Mouse (Mus musculus): ENCODE data around the gene Nr5a2.
A peak's percentile ranks its signal among the peaks of the same experiment; 100 is the strongest.

Nr5a2 gene

DNA sequence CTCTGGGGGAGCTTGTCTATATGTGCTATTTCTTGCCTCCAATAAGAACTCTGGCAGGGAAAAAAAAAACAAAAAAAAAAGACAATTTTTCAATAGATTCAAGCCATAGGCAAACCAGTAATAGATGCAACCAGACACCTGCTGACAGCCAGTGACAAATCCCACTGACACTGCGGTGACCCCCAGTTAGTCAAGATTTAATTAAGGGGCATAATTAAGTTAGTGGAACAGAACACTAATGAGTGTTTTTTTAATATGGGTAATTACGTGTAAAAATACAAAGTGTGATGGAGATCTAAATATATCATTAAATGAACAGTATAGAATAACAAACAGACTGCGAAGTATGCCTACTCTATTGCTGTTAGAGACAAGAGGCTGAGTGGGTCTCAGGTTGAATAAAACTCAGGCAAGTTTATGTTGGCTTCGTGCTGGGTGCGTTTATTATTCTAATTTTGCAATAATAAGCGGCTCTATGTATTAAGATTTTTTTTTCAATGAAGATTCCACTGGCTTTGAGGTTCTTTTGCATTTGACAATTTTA, 50.7 kb downstream of the Nr5a2 start:
- no peak for DNase-seq (ENCODE audit: low spot score)

DNA sequence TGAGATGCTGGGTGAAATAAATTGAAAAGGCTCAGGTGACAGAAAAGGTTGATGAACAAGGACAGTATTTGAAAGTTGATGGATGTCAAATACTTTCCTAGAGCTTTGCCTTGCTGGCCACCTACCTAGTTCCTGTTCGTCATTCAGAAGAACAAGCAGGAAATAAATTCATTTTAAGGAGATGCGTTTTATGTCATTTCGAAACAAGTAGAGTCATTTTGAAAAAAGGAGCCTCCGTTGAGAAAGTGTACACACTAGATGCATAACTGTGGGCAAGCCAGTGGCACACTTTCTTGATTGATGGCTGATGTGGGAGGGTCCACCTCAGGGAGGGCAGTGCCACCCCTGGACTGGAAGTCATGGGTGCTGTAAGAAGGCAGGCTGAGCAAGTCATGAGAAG, 62.1 kb downstream of the Nr5a2 start:
- no peak for DNase-seq (ENCODE audit: low spot score)

DNA sequence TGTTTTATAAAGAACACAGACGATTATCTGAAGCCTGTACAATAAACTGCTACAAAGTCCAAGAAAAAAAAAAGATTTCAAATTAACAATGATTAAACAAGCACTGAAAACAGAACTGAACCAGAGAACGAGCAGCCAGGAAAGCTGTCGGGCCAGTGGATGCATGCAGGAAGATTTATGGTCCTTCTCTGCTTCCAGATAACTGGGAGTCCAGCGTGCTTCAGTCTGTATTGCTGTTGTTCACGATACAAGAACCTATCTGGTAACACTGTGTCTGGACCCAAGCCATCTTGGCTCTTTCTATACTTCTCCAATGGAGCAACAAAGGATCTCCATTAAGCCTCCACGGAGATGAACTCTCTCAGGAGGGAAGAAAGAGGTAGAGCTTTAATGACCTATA, 63.9 kb downstream of the Nr5a2 start:
- DNase-seq (ENCODE audit: low spot score), result peak; percentile 4

DNA sequence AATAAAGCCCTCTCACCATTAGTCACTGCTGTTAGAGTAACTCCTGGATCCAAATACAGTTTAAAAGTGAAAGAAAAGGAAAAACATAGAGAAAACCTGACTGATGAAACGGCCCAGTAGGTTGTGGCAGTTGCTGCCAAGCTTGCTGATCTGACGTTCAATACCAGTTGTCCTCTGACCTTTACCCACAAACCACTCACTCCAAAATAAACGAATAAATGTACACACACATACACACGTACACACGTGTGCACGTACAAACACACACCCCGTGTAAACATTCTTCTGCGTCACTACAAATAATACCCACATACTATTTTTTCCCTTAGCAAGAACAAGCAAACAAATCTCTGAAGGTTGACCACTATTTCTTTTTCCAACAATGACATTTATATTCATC, 64.4 kb downstream of the Nr5a2 start:
- DNase-seq (ENCODE audit: low spot score), result no peak

DNA sequence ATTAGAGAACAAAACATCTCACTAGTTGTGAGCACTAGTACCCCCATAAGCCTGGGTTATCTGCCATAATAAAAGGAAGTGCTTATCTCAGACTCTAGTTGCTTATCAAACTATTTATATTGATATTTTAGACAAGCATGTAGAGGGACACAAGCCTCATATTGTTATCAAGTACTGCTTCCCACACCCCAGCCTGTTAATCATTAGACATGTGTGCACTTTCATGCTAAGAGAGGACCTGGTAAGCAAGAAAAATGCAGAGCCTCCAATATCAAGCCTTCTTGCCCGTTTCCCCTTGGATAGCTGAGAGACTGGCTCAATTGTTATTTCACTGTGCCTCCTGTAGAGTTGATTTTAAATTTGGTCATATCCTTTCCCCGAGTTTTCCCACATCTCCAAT, 65.5 kb downstream of the Nr5a2 start:
- DNase-seq (ENCODE audit: low spot score), result no peak

DNA sequence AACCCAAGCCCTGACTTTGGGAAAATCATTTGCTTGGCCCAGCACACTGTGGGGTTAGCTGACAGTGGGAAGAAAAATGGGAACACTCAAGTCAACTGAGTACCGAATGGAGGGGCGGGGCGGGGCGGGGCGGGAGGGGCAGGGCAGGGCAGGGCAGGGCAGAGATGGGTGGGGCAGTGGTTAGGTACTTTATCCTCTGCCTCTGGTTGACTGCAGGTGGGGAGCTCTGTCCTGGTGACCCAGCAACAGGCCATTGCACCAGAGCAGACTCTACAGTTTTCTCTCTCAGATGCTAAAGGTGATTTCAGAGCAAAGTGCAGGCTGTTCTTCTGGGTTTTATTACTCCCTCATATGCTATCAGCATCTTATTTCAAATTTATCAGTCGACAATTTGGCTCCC, 67.1 kb downstream of the Nr5a2 start:
- DNase-seq (ENCODE audit: low spot score), result no peak

DNA sequence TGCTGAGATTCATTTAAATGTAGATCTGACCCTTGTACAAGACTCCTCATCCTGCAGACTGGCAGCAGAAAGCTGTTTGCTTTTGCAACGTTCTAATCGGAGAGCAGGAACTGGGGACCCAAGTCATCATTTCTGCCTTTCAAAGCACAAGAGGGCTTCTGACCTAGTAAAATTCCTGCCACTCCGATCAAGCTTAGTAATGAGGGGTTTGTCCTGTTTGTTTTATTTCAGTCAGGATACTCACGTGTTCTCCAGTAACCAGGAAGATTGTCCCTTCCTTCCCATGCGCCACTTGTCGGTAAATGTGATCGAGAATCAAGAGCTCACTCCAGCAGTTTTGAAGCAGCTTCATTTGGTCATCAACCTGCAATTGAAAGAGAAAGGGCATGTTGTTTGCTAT, 69.8 kb downstream of the Nr5a2 start:
- no peak for DNase-seq (ENCODE audit: low spot score)

DNA sequence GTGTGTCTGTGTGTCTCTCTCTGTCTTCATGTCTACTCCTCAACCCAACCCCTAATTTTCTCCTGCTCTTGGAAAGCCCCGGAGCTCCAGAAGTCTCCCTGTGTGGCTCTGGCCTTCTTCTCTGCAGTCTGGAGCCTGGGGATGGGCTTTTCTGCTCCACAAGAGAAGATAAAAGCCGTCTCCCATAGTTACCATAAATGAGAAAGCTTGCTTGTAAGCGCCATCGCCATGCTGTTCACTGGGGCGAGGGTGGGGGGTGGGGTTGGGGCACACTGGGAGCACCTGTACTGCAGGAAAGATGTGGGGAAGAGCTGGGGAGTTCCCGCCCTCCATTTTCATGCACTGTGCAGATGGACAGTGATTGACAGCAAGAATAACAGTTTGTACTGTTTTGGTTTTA, 71.5 kb downstream of the Nr5a2 start:
- no peak for DNase-seq (ENCODE audit: low spot score)

DNA sequence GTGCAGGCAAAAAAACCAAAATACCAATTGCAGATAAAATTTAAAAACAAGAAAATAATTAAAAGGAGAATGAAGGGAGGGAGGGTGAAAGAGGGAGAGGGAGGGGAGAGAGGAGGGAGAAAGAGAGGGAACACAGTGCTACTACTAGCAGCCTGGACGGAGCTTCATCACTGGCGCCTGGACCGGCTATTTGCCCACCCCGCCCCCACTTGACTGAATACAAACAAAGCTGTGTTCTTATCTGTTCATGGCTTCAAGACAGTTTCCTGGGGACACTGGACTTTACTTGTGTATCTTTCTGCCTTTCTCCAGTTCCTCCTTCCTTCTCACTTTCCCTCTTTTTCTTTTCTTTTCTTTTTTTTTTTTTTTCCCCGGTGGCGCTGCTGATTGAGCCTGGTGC, 73.6 kb downstream of the Nr5a2 start:
- no peak for DNase-seq (ENCODE audit: low spot score)

DNA sequence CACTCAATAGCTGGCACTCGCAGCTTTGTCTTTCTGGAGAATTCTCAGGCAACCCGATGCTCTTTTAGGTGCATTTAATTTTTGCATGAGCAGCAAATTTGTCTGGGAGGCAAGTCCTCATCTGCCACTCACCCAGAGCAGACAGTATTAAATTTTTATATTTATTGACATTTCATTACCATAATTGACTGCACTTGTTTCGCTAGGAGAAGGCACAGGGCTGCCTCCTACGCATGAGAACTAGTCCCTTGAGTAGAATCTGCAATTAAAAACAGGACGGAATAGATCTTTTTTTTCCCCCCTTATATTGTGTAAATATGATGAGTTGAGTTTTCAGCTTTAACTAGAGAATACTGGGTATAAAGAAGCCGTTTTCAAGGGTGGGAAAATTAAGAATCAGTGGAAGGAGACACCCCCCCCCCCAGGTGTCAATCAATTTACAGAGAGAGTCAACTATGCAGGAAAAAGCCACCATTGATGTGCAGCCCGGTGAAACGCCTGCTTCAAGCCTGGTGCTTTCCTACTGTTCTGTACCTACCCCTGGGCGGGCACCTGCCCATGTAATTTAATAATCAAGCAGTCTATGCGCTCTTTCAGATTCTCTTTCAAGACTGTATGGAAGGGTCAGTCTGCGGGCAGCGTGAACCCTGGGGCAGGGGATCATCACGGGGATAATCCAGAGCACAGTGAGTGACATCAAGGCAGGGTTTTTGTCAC, 76.6 kb downstream of the Nr5a2 start:
- no peak for DNase-seq (ENCODE audit: low spot score)

DNA sequence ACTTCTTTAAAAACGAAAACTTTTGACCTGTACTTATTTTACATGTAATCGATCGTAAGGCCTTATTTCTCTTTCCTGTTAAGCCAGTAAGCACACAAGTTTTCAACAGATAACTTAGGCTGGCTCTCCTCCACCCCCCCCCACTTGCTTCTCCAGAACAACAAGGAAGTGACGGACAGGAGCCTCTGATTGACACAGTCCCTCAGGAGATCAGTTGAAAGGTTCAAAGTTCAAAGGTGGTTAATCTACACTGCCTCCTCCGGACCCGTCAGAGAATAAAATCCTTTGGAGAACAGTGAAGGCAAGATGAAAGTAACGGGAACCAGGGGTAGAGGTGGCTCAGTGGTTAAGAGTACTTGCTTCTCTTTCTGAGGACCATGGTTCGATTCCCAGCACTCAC, 80.0 kb downstream of the Nr5a2 start:
- DNase-seq (ENCODE audit: low spot score), result no peak

DNA sequence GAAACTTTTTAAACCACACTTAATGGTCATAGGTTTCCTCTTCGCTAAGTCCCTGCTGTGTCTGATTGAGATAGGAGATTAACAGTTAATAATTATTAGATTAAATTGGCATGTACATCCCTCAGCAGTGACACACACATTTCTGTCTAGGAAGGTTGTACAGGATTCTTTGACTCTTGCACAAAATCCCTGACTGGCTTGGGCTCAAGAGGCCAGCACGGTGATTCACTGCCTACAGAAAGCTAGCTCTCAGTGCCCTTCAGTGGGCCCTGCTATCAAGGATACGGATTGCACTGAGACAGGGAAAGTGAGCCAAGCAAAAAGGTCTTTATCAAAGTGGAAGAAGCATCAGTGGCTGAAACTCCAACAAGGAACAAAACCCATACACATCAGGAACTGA, 85.2 kb downstream of the Nr5a2 start:
- no peak for DNase-seq (ENCODE audit: low spot score)

DNA sequence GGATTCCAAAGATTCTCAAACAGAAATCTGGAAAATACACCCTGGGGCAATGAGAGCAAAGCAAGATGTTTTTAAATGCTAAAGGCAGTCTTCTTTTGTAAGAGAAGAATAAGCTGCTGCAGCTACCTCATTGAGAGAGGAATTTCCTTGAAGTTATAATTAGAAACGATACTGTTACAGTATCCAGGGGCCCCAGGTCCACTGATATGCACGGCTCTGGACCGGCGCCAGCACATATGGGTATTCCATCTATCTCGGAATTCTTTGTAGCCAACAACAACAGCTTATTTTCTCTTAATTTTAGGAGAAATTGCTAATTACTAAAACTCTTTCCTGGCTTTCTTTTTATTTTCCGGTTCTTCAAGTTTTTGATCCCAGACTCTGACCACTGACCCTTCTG, 91.3 kb downstream of the Nr5a2 start:
- no peak for DNase-seq (ENCODE audit: low spot score)

DNA sequence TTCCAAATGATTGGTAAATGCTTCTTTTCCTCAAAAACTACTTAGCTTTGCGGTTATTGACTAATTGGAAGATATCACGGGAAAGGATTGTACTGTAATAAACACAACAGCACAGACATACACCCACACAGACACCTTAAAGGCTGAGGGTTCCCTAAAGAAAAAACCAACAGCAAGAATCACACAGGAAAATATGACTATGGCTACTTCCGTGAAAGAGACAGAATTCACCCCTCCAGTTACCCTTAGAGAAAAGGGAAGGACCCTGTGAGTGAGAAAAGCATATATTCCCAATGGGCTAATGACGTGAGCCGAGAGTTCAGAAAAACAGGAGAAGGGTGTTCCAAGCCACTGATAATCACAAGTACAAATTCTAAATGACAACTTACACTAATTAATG, 92.0 kb downstream of the Nr5a2 start:
- DNase-seq (ENCODE audit: low spot score), result no peak

DNA sequence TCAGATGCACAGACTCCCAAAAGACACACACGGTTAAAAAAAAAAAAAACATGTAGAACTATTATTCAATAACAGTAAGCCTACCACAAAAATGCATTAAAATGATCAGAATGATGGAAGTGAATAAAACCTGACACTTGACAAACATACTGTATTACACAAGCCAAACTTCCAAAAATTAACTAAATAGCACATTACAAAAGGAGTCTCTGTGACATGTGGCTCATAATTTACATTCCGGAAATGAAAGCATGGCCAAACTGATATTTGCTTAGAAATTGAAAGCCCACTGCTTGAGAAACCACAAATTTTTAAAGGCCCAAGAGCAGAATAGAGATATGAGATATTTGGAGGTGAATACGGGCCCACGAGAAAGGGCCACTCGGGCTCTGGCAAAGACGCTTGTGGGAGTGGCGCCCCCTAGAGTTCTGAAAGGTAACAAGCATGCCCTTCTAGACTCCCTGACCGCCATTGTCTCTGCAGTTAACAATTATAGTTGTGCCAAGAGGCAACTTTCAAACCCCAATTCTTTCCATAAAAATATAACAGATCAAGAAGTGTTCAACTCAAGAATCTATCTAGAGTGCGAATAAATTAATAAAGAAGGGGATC, 93.7 kb downstream of the Nr5a2 start:
- DNase-seq (ENCODE audit: low spot score), result no peak

DNA sequence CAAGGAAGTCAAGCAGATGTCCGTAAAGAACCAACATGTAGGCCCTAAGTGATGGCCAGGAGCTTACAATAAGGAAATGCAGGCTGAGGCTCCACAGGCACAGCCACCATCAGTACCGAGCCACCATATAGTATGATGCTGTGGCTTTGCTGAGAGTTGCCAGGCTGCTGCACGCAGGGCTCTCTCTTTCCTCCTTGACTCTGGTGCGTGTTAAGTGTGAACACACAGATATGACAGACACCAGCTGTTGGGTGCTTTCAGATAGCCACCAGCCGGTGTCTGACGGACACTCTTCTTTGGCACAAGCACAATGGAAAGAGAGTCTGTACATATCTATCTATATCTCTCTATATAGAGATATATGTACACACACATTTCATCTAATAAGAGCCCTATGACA, 97.0 kb downstream of the Nr5a2 start:
- DNase-seq (ENCODE audit: low spot score), result no peak

DNA sequence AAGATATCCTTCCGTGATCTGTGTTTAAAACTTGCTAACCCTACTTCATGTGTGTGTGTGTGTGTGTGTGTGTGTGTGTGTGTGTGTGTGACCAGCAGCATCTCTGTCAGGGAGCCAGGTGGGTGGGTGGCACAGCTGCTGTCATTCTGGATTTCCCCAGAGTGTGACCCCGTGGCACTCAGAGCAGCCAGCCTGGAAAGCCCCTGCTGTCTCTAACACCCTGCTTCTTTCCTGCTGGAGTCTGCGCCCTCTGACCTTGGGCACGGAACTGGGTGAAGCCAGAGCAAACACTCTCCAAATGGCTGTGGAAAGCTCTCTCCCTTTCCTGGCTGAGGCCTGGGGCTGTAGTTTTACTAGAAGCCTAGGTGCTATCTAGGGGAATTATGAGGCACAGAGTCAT, 100.8 kb downstream of the Nr5a2 start:
- DNase-seq (ENCODE audit: low spot score), result no peak

DNA sequence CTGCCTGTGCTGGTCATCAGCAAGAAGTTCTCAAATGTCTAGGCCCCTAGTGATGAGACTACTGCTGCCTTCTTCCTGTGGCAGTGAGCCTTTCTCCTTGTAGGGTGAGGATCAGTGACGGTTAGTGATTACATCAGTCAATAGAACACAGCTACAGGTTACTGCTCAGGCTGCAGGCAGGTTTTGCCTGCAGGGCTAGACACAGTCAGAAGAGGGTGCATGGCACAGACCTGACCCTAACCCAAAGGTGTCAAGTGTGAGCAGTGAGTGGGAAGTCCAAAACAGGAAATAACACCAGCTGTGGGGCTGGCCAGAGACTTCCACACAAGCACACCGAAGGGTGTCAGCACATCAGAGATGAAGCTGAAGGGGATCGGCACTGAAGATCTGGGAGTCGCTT, 101.5 kb downstream of the Nr5a2 start:
- peak; percentile 6 for DNase-seq (ENCODE audit: low spot score)

DNA sequence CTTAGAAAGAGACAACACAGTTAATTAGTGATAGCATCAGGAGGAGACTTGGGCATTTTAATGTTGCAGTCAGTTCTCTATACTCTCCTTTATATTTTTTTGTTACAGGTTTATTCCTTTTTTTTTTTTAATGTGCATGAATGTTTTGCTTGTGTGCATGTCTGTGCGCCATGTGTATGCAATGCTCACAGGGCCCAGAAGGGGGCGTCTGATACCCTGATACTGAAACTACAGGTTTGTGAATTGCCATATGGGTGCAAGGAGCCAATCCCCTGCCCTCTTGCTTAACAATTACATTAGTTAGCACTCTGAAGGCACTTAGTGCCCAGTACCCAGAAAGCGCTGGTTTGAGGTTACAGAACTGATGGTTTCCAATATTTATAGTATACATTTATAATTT, 104.1 kb downstream of the Nr5a2 start:
- no peak for DNase-seq (ENCODE audit: low spot score)

DNA sequence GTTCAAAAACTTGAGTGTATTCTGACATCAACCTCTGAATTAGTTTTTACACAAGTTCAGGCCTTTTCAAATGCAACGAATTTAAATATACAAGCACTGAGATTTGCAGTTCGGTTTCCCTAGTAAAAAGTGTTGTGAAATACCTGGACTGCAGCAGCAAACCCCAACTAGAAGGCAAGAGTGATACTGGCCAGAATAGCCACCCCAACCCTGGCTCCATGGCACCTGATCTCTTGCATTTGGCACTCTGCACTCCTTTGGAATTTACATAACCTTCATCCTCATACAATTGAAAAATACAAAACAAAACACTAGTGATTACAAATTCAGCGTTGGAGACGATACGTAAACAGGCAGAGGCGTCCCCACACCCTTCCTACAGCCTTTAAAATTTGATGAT, 111.5 kb downstream of the Nr5a2 start:
- DNase-seq (ENCODE audit: low spot score), result no peak

DNA sequence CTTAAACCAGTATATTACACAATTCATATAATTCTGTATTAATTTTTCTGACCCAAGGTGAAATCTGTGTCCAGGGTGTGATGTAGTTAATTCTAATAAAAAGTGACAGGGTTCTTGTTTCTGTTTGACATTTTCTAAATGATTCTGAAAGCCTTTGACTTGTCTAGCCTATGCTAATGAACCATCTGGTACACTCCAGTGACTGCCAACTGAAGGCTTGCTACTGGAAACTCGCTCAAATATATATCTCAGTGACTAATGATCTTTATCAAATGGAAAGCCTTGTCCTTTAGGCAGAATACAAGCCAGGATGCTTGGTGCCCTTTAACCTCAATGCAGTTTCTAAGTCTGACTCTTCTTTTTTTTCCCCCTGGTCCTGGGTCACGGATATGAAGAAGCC, 114.2 kb downstream of the Nr5a2 start:
- DNase-seq (ENCODE audit: low spot score), result no peak

DNA sequence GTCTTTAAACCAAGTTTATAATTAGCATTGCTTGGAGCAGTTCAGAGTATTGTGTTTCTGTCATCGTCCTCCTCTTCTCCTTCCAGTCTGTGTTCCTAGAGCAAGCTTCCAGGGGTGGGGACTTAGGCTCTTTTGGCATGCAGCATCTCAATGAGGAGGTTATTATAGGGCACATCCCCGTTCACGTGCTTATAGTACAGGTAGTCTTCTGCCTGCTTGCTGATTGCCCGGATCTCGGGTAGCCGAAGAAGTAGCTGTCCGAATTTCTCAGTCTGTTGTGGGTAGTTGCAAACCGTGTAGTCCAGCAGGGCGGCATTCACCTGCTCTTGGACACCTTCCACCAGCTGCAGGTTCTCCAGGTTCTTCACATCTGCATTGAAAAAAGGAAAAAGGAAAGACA, 114.9 kb downstream of the Nr5a2 start:
- DNase-seq (ENCODE audit: low spot score), result no peak

DNA sequence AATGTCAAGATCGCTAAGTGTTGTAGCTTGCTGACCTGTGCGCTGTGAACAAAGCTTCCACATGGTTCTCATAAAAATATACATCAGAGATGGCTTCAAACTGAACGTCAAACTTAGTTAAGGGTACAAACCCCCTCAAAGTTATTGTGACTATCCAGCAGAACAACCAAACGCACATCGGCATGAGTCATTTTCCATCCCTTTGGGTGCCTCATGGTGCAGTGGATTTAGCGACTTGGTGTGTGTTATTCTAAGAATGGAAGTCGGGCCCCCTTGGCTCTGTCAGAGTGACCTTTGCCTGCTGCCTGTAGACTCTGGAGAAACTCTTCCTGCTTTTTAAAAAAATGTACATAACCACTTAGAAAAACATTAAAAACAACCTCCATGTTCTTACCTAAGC, 119.7 kb downstream of the Nr5a2 start:
- no peak for DNase-seq (ENCODE audit: low spot score)

DNA sequence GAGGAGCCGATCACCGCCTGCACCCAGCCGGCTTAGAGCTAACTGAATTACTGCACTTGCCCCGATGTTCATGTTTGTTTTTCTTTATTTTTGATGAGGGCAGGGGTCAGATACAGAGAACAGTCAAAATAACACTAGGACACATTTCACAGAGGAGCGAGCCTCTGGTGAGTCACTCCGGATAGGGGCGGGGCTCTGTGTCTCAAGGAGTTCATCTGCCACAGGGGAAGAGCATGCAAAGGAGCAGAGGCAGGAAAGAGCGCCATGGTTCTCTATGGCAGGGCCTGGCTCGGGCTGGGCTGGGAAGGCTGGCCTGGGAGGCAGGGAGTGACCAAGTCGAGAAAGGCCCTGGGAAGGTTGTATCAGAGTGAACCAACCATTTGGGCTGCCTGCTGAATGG, 121.0 kb downstream of the Nr5a2 start:
- DNase-seq (ENCODE audit: low spot score), result peak; percentile 30
